8 mouse cellular contexts compared by ENCODE assay signal in genomic region chr5:86172088-86172448, GRCm38 (mm10). TPM values are rescaled to one million over a fixed set of nuclear protein-coding genes. Genes with fewer than 3 reads are reported as not detected.
DNase-seq lines count a peak whose midpoint lies in the region; ATAC-seq and TF ChIP-seq lines count a peak whose summit lies in the region.

No protein-coding gene starts in this region.

- H3K36me3 ChIP-seq in heart, adult 2 months (ENCODE audit: control insufficient read depth, insufficient read depth, low read length): peaks cover 4% of the 10 kb centered on the region; the same call in 1 of the 2 replicates
- 0 out of 2 replicates have a peak, but pooled peaks cover 3% of the 10 kb centered on the region for H3K36me3 ChIP-seq in thymus, adult 2 months (ENCODE audit: control insufficient read depth, insufficient read depth, low read length)
- peaks cover 15% of the 10 kb centered on the region for H3K36me3 ChIP-seq in limb, embryonic 12.5 days
- H3K36me3 ChIP-seq in small intestine, adult 2 months (ENCODE audit: control insufficient read depth, insufficient read depth, low read length): peaks cover 6% of the 10 kb centered on the region; the same call in 1 of the 2 replicates

- peak overlapping the region; percentile 81 for H3K9ac ChIP-seq in heart, adult 2 months (ENCODE audit: low read depth, low read length)
- H3K9ac ChIP-seq in limb, embryonic 12.5 days (replicated peaks): peak overlapping the region; percentile 83

- peak overlapping the region; percentile 78 for H3K4me2 ChIP-seq in limb, embryonic 12.5 days

- WGBS in heart, adult 2 months: 2% methylated on average over 15 of the region's 15 CpGs
- WGBS in thymus, adult 2 months: 1% methylated on average over 15 of the region's 15 CpGs
- WGBS in limb, embryonic 12.5 days: 0% methylated on average over 14 of the region's 15 CpGs
- WGBS in small intestine, adult 2 months: under 1% methylated on average over 15 of the region's 15 CpGs

- intact Hi-C loops in heart, adult 2 months (cut with DNase I): loop anchor here (2.0 to 5.0 kb wide), 2 partner anchors 107 to 635 kb away; partner anchors contain the start of gene Cenpc1

- no peak for TF ChIP-seq POLR2A in heart, adult 2 months (IDR thresholded peaks at IDR 0.05; ENCODE audit: insufficient read depth, low read depth, low read length)
- TF ChIP-seq POLR2A in thymus, adult 2 months (IDR thresholded peaks at IDR 0.05; ENCODE audit: control insufficient read depth, extremely low read depth, insufficient read depth, low read length, poor library complexity): no peak
- TF ChIP-seq POLR2A in small intestine, adult 2 months (IDR thresholded peaks at IDR 0.05; ENCODE audit: low read depth, low read length): no peak

- TF ChIP-seq EP300 in heart, adult 2 months (IDR thresholded peaks at IDR 0.05; ENCODE audit: insufficient read depth, low read depth, low read length): no peak

- no peak for TF ChIP-seq CTCF in heart, adult 2 months (IDR thresholded peaks at IDR 0.05)
- no peak for TF ChIP-seq CTCF in thymus, adult 2 months (IDR thresholded peaks at IDR 0.05; ENCODE audit: borderline replicate concordance, control insufficient read depth, extremely low read depth, insufficient read depth, low read length, poor library complexity)
- no peak for TF ChIP-seq CTCF in small intestine, adult 2 months (IDR thresholded peaks at IDR 0.05; ENCODE audit: extremely low read depth, insufficient read length, insufficient replicate concordance, low read depth, low read length)

- H3K4me1 ChIP-seq in heart, adult 2 months (ENCODE audit: control insufficient read depth, insufficient read depth, low read length): peaks cover 2% of the 10 kb centered on the region; the same call in 1 of the 2 replicates
- peaks cover 2% of the 10 kb centered on the region for H3K4me1 ChIP-seq in thymus, adult 2 months (replicated peaks; ENCODE audit: control insufficient read depth, insufficient read depth, low read length)
- H3K4me1 ChIP-seq in limb, embryonic 12.5 days (replicated peaks): peaks cover 8% of the 10 kb centered on the region; the same call in 1 of the 2 replicates
- no peaks in the 10 kb centered on the region; the same call in 1 of the 2 replicates for H3K4me1 ChIP-seq in small intestine, adult 2 months (ENCODE audit: control insufficient read depth, insufficient read depth, insufficient read length, low read length)

- peak overlapping the region; percentile 80 for H3K4me3 ChIP-seq in heart, adult 2 months
- peak overlapping the region; percentile 75 for H3K4me3 ChIP-seq in thymus, adult 2 months (ENCODE audit: control insufficient read depth, insufficient read depth, low read length)
- peak overlapping the region; percentile 81 for H3K4me3 ChIP-seq in limb, embryonic 12.5 days (replicated peaks)
- H3K4me3 ChIP-seq in small intestine, adult 2 months (ENCODE audit: low read depth, low read length): peak overlapping the region; percentile 95

- DNase-seq in heart, adult 2 months: no peak
- no peak for DNase-seq in heart, postnatal 4 days
- no peak for DNase-seq in thymus, adult 2 months
- no peak for DNase-seq in thymus, postnatal 36 days
- no peak for DNase-seq in urinary bladder, postnatal 14 days (ENCODE audit: low spot score)
- no peak for DNase-seq in gastrocnemius, adult 8-10 months (ENCODE audit: low spot score in 2 of 2)

- H3K9me3 ChIP-seq in limb, embryonic 12.5 days: no peaks in the 10 kb centered on the region

- no peaks in the 10 kb centered on the region for H3K27me3 ChIP-seq in heart, adult 2 months (ENCODE audit: control insufficient read depth, insufficient read depth, low read length)
- no peaks in the 10 kb centered on the region for H3K27me3 ChIP-seq in thymus, adult 2 months (ENCODE audit: control insufficient read depth, insufficient read depth, low read length)
- no peaks in the 10 kb centered on the region for H3K27me3 ChIP-seq in limb, embryonic 12.5 days
- no peaks in the 10 kb centered on the region for H3K27me3 ChIP-seq in small intestine, adult 2 months (ENCODE audit: control insufficient read depth, insufficient read depth, low read length)

- peak overlapping the region; percentile 87 for H3K27ac ChIP-seq in heart, adult 2 months
- H3K27ac ChIP-seq in thymus, adult 2 months (ENCODE audit: control insufficient read depth, insufficient read depth, low read length): no peak overlapping the region
- peak overlapping the region; percentile 96 for H3K27ac ChIP-seq in limb, embryonic 12.5 days
- peak overlapping the region; percentile 62 for H3K27ac ChIP-seq in small intestine, adult 2 months (ENCODE audit: insufficient read depth, low read depth, low read length)

- no peak; the same call in 1 of the 2 replicates for ATAC-seq in limb, embryonic 12.5 days (ENCODE audit: insufficient number of reproducible peaks, insufficient read depth, low FRiP score, low TSS enrichment, low read depth)

- H3K79me2 ChIP-seq in heart, adult 2 months (replicated peaks; ENCODE audit: control insufficient read depth, insufficient read depth, low read length): no peaks in the 10 kb centered on the region

RNA-seq across cellular contexts. Expression of gene Uba6, which starts 0.5 kb away (rescaled TPM):
- total RNA-seq in heart, adult 2 months (2021): 1 to 10 TPM; 6.3 to 8.8 TPM
- polyA plus RNA-seq in heart, adult 2 months (2012; rRNA removed): 1.4 and 3.3 TPM in 2 replicates
- total RNA-seq in heart, postnatal 4 days (2021): 1 to 10 TPM; 9.0 to 9.4 TPM
- polyA plus RNA-seq in thymus, adult 2 months (2012; rRNA removed): 2.3 and 3.0 TPM in 2 replicates
- 17.0 and 18.1 TPM in 2 replicates for polyA plus RNA-seq in limb, embryonic 12.5 days (2016; fragmentation: Nextera tagmentation; extraction: Ambion mirVana)
- 0.19 and 0.56 TPM in 2 replicates for polyA plus RNA-seq in small intestine, adult 2 months (2012; rRNA removed)
- total RNA-seq in gastrocnemius, adult 8-10 months (2022): 1 to 10 TPM; 4.5 to 5.9 (median 4.9) TPM

RNA-seq across cellular contexts. Expression of gene Gnrhr, which starts 25.6 kb away (rescaled TPM):
- total RNA-seq in heart, adult 2 months (2021): under 1 TPM; 0.34 to 0.45 TPM
- 0.14 TPM in 1 of 2 replicates, not detected in the other for polyA plus RNA-seq in heart, adult 2 months (2012; rRNA removed)
- not detected for total RNA-seq in heart, postnatal 4 days (2021)
- not detected in 2 replicates for polyA plus RNA-seq in thymus, adult 2 months (2012; rRNA removed)
- not detected in 2 replicates for polyA plus RNA-seq in limb, embryonic 12.5 days (2016; fragmentation: Nextera tagmentation; extraction: Ambion mirVana)
- not detected in 2 replicates for polyA plus RNA-seq in small intestine, adult 2 months (2012; rRNA removed)
- total RNA-seq in gastrocnemius, adult 8-10 months (2022): not detected
